Mouse (Mus musculus) spleen, postnatal 4 days (tissue): Measurements from ENCODE around the gene Fgfr2.

Source experiments
- DNase-seq, 2 experiments: peaks; one replicate each; pipeline ENCODE4 v3.0.0; 2022; ENCODE audit warnings: low spot score in 2 of 2

The Fgfr2 gene

GRCm38 (mm10) chr7:132411708-132412107, 711.4 kb downstream of the Fgfr2 start:
- no peak for DNase-seq

GRCm38 (mm10) chr7:132410958-132411357, 712.2 kb downstream of the Fgfr2 start:
- no peak for DNase-seq

- no peak for DNase-seq
Measured at GRCm38 (mm10) chr7:132409890-132410289, 713.3 kb downstream of the Fgfr2 start.

- peak in 1 of 2 experiments; percentile 43 for DNase-seq
Measured at GRCm38 (mm10) chr7:132402377-132403084, 720.6 kb downstream of the Fgfr2 start.

GRCm38 (mm10) chr7:132398487-132398886, 724.7 kb downstream of the Fgfr2 start:
- no peak for DNase-seq

- DNase-seq = no peak
Measured at GRCm38 (mm10) chr7:132396661-132397322, 726.4 kb downstream of the Fgfr2 start.

GRCm38 (mm10) chr7:132393582-132394175, 729.5 kb downstream of the Fgfr2 start:
- no peak for DNase-seq

- no peak for DNase-seq
Measured at GRCm38 (mm10) chr7:132393014-132393406, 730.1 kb downstream of the Fgfr2 start.

GRCm38 (mm10) chr7:132392233-132393013, 730.7 kb downstream of the Fgfr2 start:
- DNase-seq = no peak

- no peak for DNase-seq
Measured at GRCm38 (mm10) chr7:132389473-132389872, 733.7 kb downstream of the Fgfr2 start.

GRCm38 (mm10) chr7:132387507-132387906, 735.6 kb downstream of the Fgfr2 start:
- DNase-seq = no peak

GRCm38 (mm10) chr7:132386316-132386715, 736.8 kb downstream of the Fgfr2 start:
- DNase-seq = no peak

- DNase-seq = no peak
Measured at GRCm38 (mm10) chr7:132385456-132386130, 737.6 kb downstream of the Fgfr2 start.

GRCm38 (mm10) chr7:132384736-132385455, 738.3 kb downstream of the Fgfr2 start:
- no peak for DNase-seq

- DNase-seq = no peak
Measured at GRCm38 (mm10) chr7:132380634-132381336, 742.4 kb downstream of the Fgfr2 start.

- no peak for DNase-seq
Measured at GRCm38 (mm10) chr7:132377913-132378312, 745.2 kb downstream of the Fgfr2 start.

GRCm38 (mm10) chr7:132373594-132374378, 749.4 kb downstream of the Fgfr2 start:
- DNase-seq = no peak

- DNase-seq = no peak
Measured at GRCm38 (mm10) chr7:132372752-132373513, 750.2 kb downstream of the Fgfr2 start.

- DNase-seq = no peak
Measured at GRCm38 (mm10) chr7:132371832-132372231, 751.3 kb downstream of the Fgfr2 start.
